Mouse (Mus musculus): Measurements from ENCODE around the gene 3110070M22Rik. TPM values are rescaled to one million over a fixed set of nuclear protein-coding genes. Genes with fewer than 3 reads are reported as not detected.
"Not testable (repeated sequence)": the region's sequence is repeated elsewhere in the genome, so short reads cannot be mapped to it uniquely, and the experiment has no call there.

Gene 3110070M22Rik
- 0.69 and 2.7 TPM in 2 replicates for polyA plus RNA-seq (2014; fragmentation: Nextera tagmentation; extraction: Ambion mirVana)

GRCm38 (mm10) chr13:119487880-119488580 lies at the start of gene 3110070M22Rik, which contains the start of gene Tmem267:
TSS of gene 3110070M22Rik (minus strand) at chr13:119488383.
TSS of gene Tmem267 (plus strand) at chr13:119488039.
- DNase-seq (ENCODE audit: low spot score), result peak; percentile 77
- no peak within 1 kb of the TSS for H3K9ac ChIP-seq (ENCODE audit: low read length)
- no peaks in the 10 kb centered on the region for H3K27me3 ChIP-seq (replicated peaks; ENCODE audit: control insufficient read depth, insufficient read depth, low read length)
- H3K4me3 ChIP-seq (ENCODE audit: low read depth, low read length), result no peak within 1 kb of the TSS
- no peaks in the 10 kb centered on the region for H3K9me3 ChIP-seq (ENCODE audit: control insufficient read depth, low read length)
- peaks cover 33% of the 10 kb centered on the region for H3K36me3 ChIP-seq (ENCODE audit: control insufficient read depth, insufficient read depth, low read length)
- H3K27ac ChIP-seq (ENCODE audit: low read depth), result no peak within 1 kb of the TSS; the same call in 1 of the 2 replicates
- no peak within 1 kb of the TSS for H3K4me2 ChIP-seq (ENCODE audit: low read length)
- 63% methylated on average over 87 of the region's 87 CpGs for WGBS
- no peak for ATAC-seq (replicated peaks; ENCODE audit: low FRiP score, low TSS enrichment, low read depth)
- no peaks in the 10 kb centered on the region for H3K4me1 ChIP-seq (replicated peaks; ENCODE audit: control insufficient read depth, insufficient read depth, low read length)

GRCm38 (mm10) chr13:119494938-119495337 lies 6.8 kb upstream of the 3110070M22Rik start:
- not testable (repeated sequence) for H3K9ac ChIP-seq (ENCODE audit: low read length); H3K9me3 ChIP-seq (ENCODE audit: control insufficient read depth, low read length); H3K27me3 ChIP-seq (replicated peaks; ENCODE audit: control insufficient read depth, insufficient read depth, low read length); H3K4me2 ChIP-seq (ENCODE audit: low read length); DNase-seq (ENCODE audit: low spot score); H3K27ac ChIP-seq (ENCODE audit: low read depth); H3K36me3 ChIP-seq (ENCODE audit: control insufficient read depth, insufficient read depth, low read length); H3K4me1 ChIP-seq (replicated peaks; ENCODE audit: control insufficient read depth, insufficient read depth, low read length); ATAC-seq (replicated peaks; ENCODE audit: low FRiP score, low TSS enrichment, low read depth); H3K4me3 ChIP-seq (ENCODE audit: low read depth, low read length)
- WGBS, result 96% methylated on average over 9 of the region's 22 CpGs

- ATAC-seq (replicated peaks; ENCODE audit: low FRiP score, low TSS enrichment, low read depth); H3K27ac ChIP-seq (ENCODE audit: low read depth); H3K4me1 ChIP-seq (replicated peaks; ENCODE audit: control insufficient read depth, insufficient read depth, low read length); H3K36me3 ChIP-seq (ENCODE audit: control insufficient read depth, insufficient read depth, low read length); H3K4me3 ChIP-seq (ENCODE audit: low read depth, low read length); H3K4me2 ChIP-seq (ENCODE audit: low read length); DNase-seq (ENCODE audit: low spot score); H3K27me3 ChIP-seq (replicated peaks; ENCODE audit: control insufficient read depth, insufficient read depth, low read length); H3K9me3 ChIP-seq (ENCODE audit: control insufficient read depth, low read length); H3K9ac ChIP-seq (ENCODE audit: low read length): not testable (repeated sequence)
- WGBS, result 92% methylated on average over 10 of the region's 10 CpGs
Measured at GRCm38 (mm10) chr13:119492083-119492482, 3.9 kb upstream of the 3110070M22Rik start.

- 39% methylated on average over 7 of the region's 7 CpGs for WGBS
- no peak overlapping the region for H3K27ac ChIP-seq (ENCODE audit: low read depth)
- DNase-seq (ENCODE audit: low spot score), result no peak
- H3K4me1 ChIP-seq (replicated peaks; ENCODE audit: control insufficient read depth, insufficient read depth, low read length), result no peaks in the 10 kb centered on the region
- peaks cover 39% of the 10 kb centered on the region for H3K36me3 ChIP-seq (ENCODE audit: control insufficient read depth, insufficient read depth, low read length)
- no peaks in the 10 kb centered on the region for H3K27me3 ChIP-seq (replicated peaks; ENCODE audit: control insufficient read depth, insufficient read depth, low read length)
- no peak for ATAC-seq (replicated peaks; ENCODE audit: low FRiP score, low TSS enrichment, low read depth)
- H3K4me2 ChIP-seq (ENCODE audit: low read length), result no peak overlapping the region
- H3K4me3 ChIP-seq (ENCODE audit: low read depth, low read length), result no peak overlapping the region
- no peaks in the 10 kb centered on the region for H3K9me3 ChIP-seq (ENCODE audit: control insufficient read depth, low read length)
- H3K9ac ChIP-seq (ENCODE audit: low read length), result no peak overlapping the region
Measured at GRCm38 (mm10) chr13:119487354-119487753, 829 bp downstream of the 3110070M22Rik start.

GRCm38 (mm10) chr13:119477789-119478188 lies 10.4 kb downstream of the 3110070M22Rik start:
- Histone ChIP-seq H3K27me3 (replicated peaks; ENCODE audit: control insufficient read depth, insufficient read depth, low read length) (no peaks in the 10 kb centered on the region), H3K36me3 (ENCODE audit: control insufficient read depth, insufficient read depth, low read length) (peaks cover 87% of the 10 kb centered on the region), H3K9me3 (ENCODE audit: control insufficient read depth, low read length) (no peaks in the 10 kb centered on the region), H3K9ac (ENCODE audit: low read length) (no peak overlapping the region), H3K27ac (ENCODE audit: low read depth) (no peak overlapping the region), H3K4me1 (replicated peaks; ENCODE audit: control insufficient read depth, insufficient read depth, low read length) (no peaks in the 10 kb centered on the region), H3K4me2 (ENCODE audit: low read length) (no peak overlapping the region), H3K4me3 (ENCODE audit: low read depth, low read length) (no peak overlapping the region)
- 83% methylated on average over 2 of the region's 2 CpGs for WGBS
- no peak for ATAC-seq (replicated peaks; ENCODE audit: low FRiP score, low TSS enrichment, low read depth)
- DNase-seq (ENCODE audit: low spot score), result no peak

GRCm38 (mm10) chr13:119476631-119477030 lies 11.6 kb downstream of the 3110070M22Rik start:
- Histone ChIP-seq H3K4me3 (ENCODE audit: low read depth, low read length) (no peak overlapping the region), H3K9me3 (ENCODE audit: control insufficient read depth, low read length) (no peaks in the 10 kb centered on the region), H3K27ac (ENCODE audit: low read depth) (no peak overlapping the region), H3K36me3 (ENCODE audit: control insufficient read depth, insufficient read depth, low read length) (peaks cover 87% of the 10 kb centered on the region), H3K27me3 (replicated peaks; ENCODE audit: control insufficient read depth, insufficient read depth, low read length) (no peaks in the 10 kb centered on the region), H3K9ac (ENCODE audit: low read length) (no peak overlapping the region), H3K4me2 (ENCODE audit: low read length) (no peak overlapping the region), H3K4me1 (replicated peaks; ENCODE audit: control insufficient read depth, insufficient read depth, low read length) (no peaks in the 10 kb centered on the region)
- WGBS, result 91% methylated on average over 9 of the region's 9 CpGs
- DNase-seq (ENCODE audit: low spot score) (no peak), ATAC-seq (replicated peaks; ENCODE audit: low FRiP score, low TSS enrichment, low read depth) (no peak)

GRCm38 (mm10) chr13:119462596-119463560 lies 25.3 kb downstream of the 3110070M22Rik start, which contains the start of gene 4833420G17Rik:
TSS of gene 4833420G17Rik (plus strand) at chr13:119462768.
- peak within 1 kb of the TSS; percentile 86 for H3K27ac ChIP-seq (ENCODE audit: low read depth)
- peak; percentile 90 for DNase-seq (ENCODE audit: low spot score)
- H3K27me3 ChIP-seq (replicated peaks; ENCODE audit: control insufficient read depth, insufficient read depth, low read length), result no peaks in the 10 kb centered on the region
- peak within 1 kb of the TSS; percentile 64 for H3K4me2 ChIP-seq (ENCODE audit: low read length)
- ATAC-seq (replicated peaks; ENCODE audit: low FRiP score, low TSS enrichment, low read depth), result peak; percentile 96
- peak within 1 kb of the TSS; percentile 79 for H3K9ac ChIP-seq (ENCODE audit: low read length)
- H3K9me3 ChIP-seq (ENCODE audit: control insufficient read depth, low read length), result no peaks in the 10 kb centered on the region
- peak within 1 kb of the TSS; percentile 97 for H3K4me3 ChIP-seq (ENCODE audit: low read depth, low read length)
- H3K36me3 ChIP-seq (ENCODE audit: control insufficient read depth, insufficient read depth, low read length), result peaks cover 26% of the 10 kb centered on the region
- H3K4me1 ChIP-seq (replicated peaks; ENCODE audit: control insufficient read depth, insufficient read depth, low read length), result peaks cover 11% of the 10 kb centered on the region
- WGBS, result 3% methylated on average over 57 of the region's 57 CpGs

GRCm38 (mm10) chr13:119461900-119462595 lies 26.1 kb downstream of the 3110070M22Rik start:
- DNase-seq (ENCODE audit: low spot score), result peak; percentile 53
- 8% methylated on average over 10 of the region's 10 CpGs for WGBS

More at GRCm38 (mm10) chr13:119461900-119462595, 26.1 kb downstream of the 3110070M22Rik start:
- peaks cover 22% of the 10 kb centered on the region for H3K36me3 ChIP-seq (ENCODE audit: control insufficient read depth, insufficient read depth, low read length)
- no peaks in the 10 kb centered on the region for H3K9me3 ChIP-seq (ENCODE audit: control insufficient read depth, low read length)
- peak; percentile 58; the same call in 1 of the 2 replicates for ATAC-seq (replicated peaks; ENCODE audit: low FRiP score, low TSS enrichment, low read depth)
- H3K9ac ChIP-seq (ENCODE audit: low read length), result peak overlapping the region; percentile 79
- H3K27ac ChIP-seq (ENCODE audit: low read depth), result peak overlapping the region; percentile 86
- no peaks in the 10 kb centered on the region for H3K27me3 ChIP-seq (replicated peaks; ENCODE audit: control insufficient read depth, insufficient read depth, low read length)
- peaks cover 11% of the 10 kb centered on the region for H3K4me1 ChIP-seq (replicated peaks; ENCODE audit: control insufficient read depth, insufficient read depth, low read length)
- peak overlapping the region; percentile 57 for H3K4me2 ChIP-seq (ENCODE audit: low read length)
- H3K4me3 ChIP-seq (ENCODE audit: low read depth, low read length), result peak overlapping the region; percentile 97
